Mouse (Mus musculus): Measurements from ENCODE around the gene Amn. TPM values are rescaled to one million over a fixed set of nuclear protein-coding genes. Genes with fewer than 3 reads are reported as not detected.

Amn gene
- total and polyA plus RNA-seq, 3 experiments: 0.12 to 0.14 TPM; not detected in 1

DNA sequence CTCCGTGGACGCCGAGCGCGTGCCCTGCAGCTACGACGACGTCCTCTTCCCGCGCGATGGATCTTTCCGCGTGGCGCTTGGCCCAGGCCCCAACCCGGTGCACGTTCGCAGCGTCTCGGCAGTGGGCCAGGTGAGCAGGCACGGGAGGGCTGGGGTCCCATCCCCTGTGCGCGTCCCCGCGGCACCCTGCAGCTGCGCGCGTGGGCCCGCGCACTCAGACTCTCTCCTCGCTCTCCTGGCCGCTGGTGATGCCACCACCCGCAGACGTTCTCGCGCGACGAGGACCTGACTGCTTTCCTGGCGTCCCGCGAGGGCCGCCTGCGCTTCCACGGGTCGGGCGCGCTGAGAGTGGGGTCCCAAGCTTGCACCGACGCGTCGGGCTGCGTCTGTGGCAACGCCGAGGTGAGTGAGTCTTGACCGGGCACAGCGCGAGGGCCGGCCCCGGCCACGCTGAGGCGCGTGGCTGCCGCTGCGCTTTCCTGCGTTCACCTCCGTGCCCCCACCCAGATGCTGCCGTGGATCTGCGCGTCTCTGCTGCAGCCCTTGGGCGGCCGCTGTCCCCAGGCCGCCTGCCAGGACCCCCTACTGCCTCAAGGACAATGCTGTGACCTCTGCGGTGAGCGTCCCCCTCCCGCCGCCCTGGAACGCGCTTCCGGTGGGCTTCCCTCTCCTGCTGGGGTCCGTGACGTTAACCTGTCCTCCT is 3.7 kb downstream of the Amn start:
- Histone ChIP-seq H3K79me2 (ENCODE audit: control insufficient read depth, insufficient read depth, low read length, poor library complexity) (no peaks in the 10 kb centered on the region), H3K4me3 (ENCODE audit: control insufficient read depth in 1 of 2, insufficient read depth in 1 of 2, low read depth in 2 of 2, low read length in 2 of 2) (no peak overlapping the region), H3K9me3 (replicated peaks; ENCODE audit: insufficient read depth, low read length) (no peaks in the 10 kb centered on the region), H3K27me3 (ENCODE audit: control insufficient read depth in 1 of 2, insufficient read depth in 2 of 2, low read length in 2 of 2) (no peaks in the 10 kb centered on the region), H3K9ac (ENCODE audit: control insufficient read depth, low read depth, low read length, poor library complexity, severe bottlenecking) (no peak overlapping the region), H3K36me3 (ENCODE audit: control insufficient read depth in 1 of 2, insufficient read depth in 2 of 2, low read length in 2 of 2) (no peaks in the 10 kb centered on the region), H3K27ac (ENCODE audit: control insufficient read depth, low read depth, low read length) (no peak overlapping the region), H3K4me1 (ENCODE audit: control insufficient read depth in 1 of 2, insufficient read depth in 2 of 2, low read length in 2 of 2) (no peaks in the 10 kb centered on the region)
- no peak for TF ChIP-seq CTCF (IDR thresholded peaks at IDR 0.05 in 2 of 3, conservative IDR thresholded peaks at IDR 0.05 in 1 of 3; ENCODE audit: control insufficient read depth in 1 of 3, insufficient read depth in 1 of 3, low read depth in 2 of 3, low read length in 3 of 3, poor library complexity in 1 of 3, severe bottlenecking in 1 of 3)
- no peak for TF ChIP-seq ETS1 (IDR thresholded peaks at IDR 0.05; ENCODE audit: low read depth, low read length)
- no peak for TF ChIP-seq NRF1 (IDR thresholded peaks at IDR 0.05; ENCODE audit: insufficient read depth, low read depth, low read length, poor library complexity, severe bottlenecking)
- no peak for TF ChIP-seq BHLHE40 (IDR thresholded peaks at IDR 0.05; ENCODE audit: borderline replicate concordance, low read depth, low read length)
- TF ChIP-seq MAFK (IDR thresholded peaks at IDR 0.05; ENCODE audit: borderline replicate concordance, low read depth, low read length): no peak
- no peak for DNase-seq (ENCODE audit: low read depth, low spot score)

DNA sequence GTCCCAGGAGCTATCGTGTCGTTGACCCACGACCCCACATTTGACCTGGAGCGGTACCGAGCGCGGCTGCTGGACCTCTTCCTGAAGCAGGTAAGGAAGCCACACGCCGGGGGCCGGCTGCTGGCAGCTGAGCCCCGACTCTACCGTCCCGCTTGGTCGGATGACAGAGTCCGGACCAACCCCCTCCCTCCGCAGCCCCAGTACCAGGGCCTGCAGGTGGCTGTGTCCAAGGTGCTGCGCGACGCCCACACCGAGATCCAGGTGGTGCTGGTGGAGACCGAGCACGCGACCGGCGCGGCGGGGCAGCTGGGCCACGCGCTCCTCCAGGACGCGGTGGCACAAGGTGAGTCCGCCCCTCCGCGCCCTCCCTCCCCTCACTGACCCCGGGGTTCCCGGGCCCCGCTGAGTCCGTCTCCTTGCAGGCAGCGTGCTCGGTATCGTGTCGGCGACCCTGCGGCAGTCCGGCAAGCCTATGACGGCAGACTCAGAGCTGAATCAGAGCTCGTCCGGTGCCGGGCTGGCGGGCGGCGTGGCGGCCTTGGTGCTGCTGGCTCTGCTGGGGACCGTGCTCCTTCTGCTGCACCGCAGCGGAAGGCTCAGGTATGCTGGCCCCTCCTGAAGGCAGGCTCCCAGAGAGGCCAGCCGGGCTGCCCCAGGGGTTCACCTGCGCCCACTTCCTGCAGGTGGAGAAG is 4.4 kb downstream of the Amn start:
- no peaks in the 10 kb centered on the region for H3K4me1 ChIP-seq (ENCODE audit: control insufficient read depth in 1 of 2, insufficient read depth in 2 of 2, low read length in 2 of 2)
- H3K79me2 ChIP-seq (ENCODE audit: control insufficient read depth, insufficient read depth, low read length, poor library complexity): no peaks in the 10 kb centered on the region
- no peak overlapping the region for H3K4me3 ChIP-seq (ENCODE audit: control insufficient read depth in 1 of 2, insufficient read depth in 1 of 2, low read depth in 2 of 2, low read length in 2 of 2)
- H3K36me3 ChIP-seq (ENCODE audit: control insufficient read depth in 1 of 2, insufficient read depth in 2 of 2, low read length in 2 of 2): no peaks in the 10 kb centered on the region
- H3K9me3 ChIP-seq (replicated peaks; ENCODE audit: insufficient read depth, low read length): no peaks in the 10 kb centered on the region
- no peak overlapping the region for H3K9ac ChIP-seq (ENCODE audit: control insufficient read depth, low read depth, low read length, poor library complexity, severe bottlenecking)
- TF ChIP-seq ZKSCAN1 (IDR thresholded peaks at IDR 0.05; ENCODE audit: low read depth, low read length): no peak
- 0 out of 4 replicates have a peak, but pooled peaks of 1 of the 2 experiments have one; percentile 14 for TF ChIP-seq POLR2A (IDR thresholded peaks at IDR 0.05; ENCODE audit: control insufficient read depth in 1 of 2, insufficient read depth in 1 of 2, low read depth in 1 of 2, low read length in 2 of 2, poor library complexity in 1 of 2)
- TF ChIP-seq ZMIZ1 (IDR thresholded peaks at IDR 0.05; ENCODE audit: low read depth, low read length): no peak
- H3K27ac ChIP-seq (ENCODE audit: control insufficient read depth, low read depth, low read length): no peak overlapping the region
- H3K27me3 ChIP-seq (ENCODE audit: control insufficient read depth in 1 of 2, insufficient read depth in 2 of 2, low read length in 2 of 2): no peaks in the 10 kb centered on the region
- DNase-seq (ENCODE audit: low read depth, low spot score): no peak

DNA sequence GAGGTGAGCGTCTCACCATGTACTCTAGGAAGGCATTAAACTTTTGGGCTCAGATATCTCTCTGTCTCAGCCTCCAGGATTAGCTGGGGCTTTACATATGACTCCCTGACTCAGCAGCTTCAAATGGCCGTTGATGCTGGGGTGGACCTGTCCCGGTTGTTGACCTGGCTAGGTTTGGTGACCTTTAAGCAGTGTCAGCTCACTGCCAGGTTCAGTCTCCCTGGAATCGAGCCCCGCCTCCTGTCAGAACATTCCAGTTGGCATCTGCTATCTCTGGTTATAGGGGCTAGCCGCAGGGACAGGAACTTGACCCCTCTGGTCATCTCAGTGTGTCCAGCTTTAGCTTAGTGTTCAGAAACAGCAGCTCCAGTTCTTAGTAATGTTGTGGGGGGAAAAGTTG is 5.5 kb downstream of the Amn start:
- Histone ChIP-seq H3K9me3 (replicated peaks; ENCODE audit: insufficient read depth, low read length) (no peaks in the 10 kb centered on the region), H3K27me3 (ENCODE audit: control insufficient read depth in 1 of 2, insufficient read depth in 2 of 2, low read length in 2 of 2) (no peaks in the 10 kb centered on the region), H3K36me3 (ENCODE audit: control insufficient read depth in 1 of 2, insufficient read depth in 2 of 2, low read length in 2 of 2) (no peaks in the 10 kb centered on the region), H3K4me1 (ENCODE audit: control insufficient read depth in 1 of 2, insufficient read depth in 2 of 2, low read length in 2 of 2) (no peaks in the 10 kb centered on the region), H3K79me2 (ENCODE audit: control insufficient read depth, insufficient read depth, low read length, poor library complexity) (no peaks in the 10 kb centered on the region), H3K27ac (ENCODE audit: control insufficient read depth, low read depth, low read length) (no peak overlapping the region), H3K4me3 (ENCODE audit: control insufficient read depth in 1 of 2, insufficient read depth in 1 of 2, low read depth in 2 of 2, low read length in 2 of 2) (no peak overlapping the region), H3K9ac (ENCODE audit: control insufficient read depth, low read depth, low read length, poor library complexity, severe bottlenecking) (no peak overlapping the region)
- TF ChIP-seq USF2 (IDR thresholded peaks at IDR 0.05; ENCODE audit: borderline replicate concordance in 1 of 2, insufficient read depth in 1 of 2, low read depth in 1 of 2, low read length in 2 of 2): no peak
- TF ChIP-seq ZKSCAN1 (IDR thresholded peaks at IDR 0.05; ENCODE audit: low read depth, low read length): no peak
- no peak for TF ChIP-seq ZMIZ1 (IDR thresholded peaks at IDR 0.05; ENCODE audit: low read depth, low read length)
- no peak for TF ChIP-seq KAT2A (conservative IDR thresholded peaks at IDR 0.05; ENCODE audit: low read depth, low read length)
- TF ChIP-seq GABPA (IDR thresholded peaks at IDR 0.05; ENCODE audit: low read depth, low read length): no peak
- TF ChIP-seq CTCF (IDR thresholded peaks at IDR 0.05 in 2 of 3, conservative IDR thresholded peaks at IDR 0.05 in 1 of 3; ENCODE audit: control insufficient read depth in 1 of 3, insufficient read depth in 1 of 3, low read depth in 2 of 3, low read length in 3 of 3, poor library complexity in 1 of 3, severe bottlenecking in 1 of 3): no peak
- no peak for TF ChIP-seq MAX (IDR thresholded peaks at IDR 0.05; ENCODE audit: low read length)
- TF ChIP-seq MAZ (IDR thresholded peaks at IDR 0.05; ENCODE audit: low read depth, low read length): no peak
- no peak for TF ChIP-seq HCFC1 (IDR thresholded peaks at IDR 0.05; ENCODE audit: low read depth, low read length)
- TF ChIP-seq TAL1 (IDR thresholded peaks at IDR 0.05; ENCODE audit: low read length): no peak
- DNase-seq (ENCODE audit: low read depth, low spot score): no peak

Measured in MEL (cell line).